Mouse (Mus musculus) stomach, embryonic 15.5 days (tissue): ENCODE results near the gene Trim63. TPM values are rescaled to one million over a fixed set of nuclear protein-coding genes. Genes with fewer than 3 reads are reported as not detected.
"Not testable (repeated sequence)": the region's sequence is repeated elsewhere in the genome, so short reads cannot be mapped to it uniquely, and the experiment has no call there.

Experiments used
- ATAC-seq: fragments of 200-750 bp; cut with Nextera tagmentation; 2 replicates; pipeline ENCODE4 v1.8.0; 2017; ENCODE audit warnings: low read depth, moderate number of reproducible peaks, moderate TSS enrichment; ENCODE audit not compliant: insufficient read depth, low FRiP score
- H3K27ac ChIP-seq: fragments of 300-500 bp; sonication (generic); 2 replicates; pipeline ENCODE4 v1.5.1; 2015; ENCODE audit warnings: mild to moderate bottlenecking, inconsistent platforms
- H3K27me3 ChIP-seq: fragments of 300-500 bp; sonication (generic); replicated peaks from 2 replicates; pipeline ENCODE4 v1.6.1; 2015; ENCODE audit warnings: inconsistent platforms
- H3K36me3 ChIP-seq: fragments of 300-500 bp; sonication (generic); 2 replicates; pipeline ENCODE4 v1.6.1; 2015; ENCODE audit warnings: inconsistent platforms
- H3K4me1 ChIP-seq: fragments of 300-500 bp; sonication (generic); 2 replicates; pipeline ENCODE4 v1.6.1; 2015; ENCODE audit warnings: inconsistent platforms
- H3K4me2 ChIP-seq: fragments of 300-500 bp; sonication (generic); 2 replicates; pipeline ENCODE4 v1.6.1; 2015; ENCODE audit warnings: mild to moderate bottlenecking, inconsistent platforms
- H3K4me3 ChIP-seq: fragments of 300-500 bp; sonication (generic); replicated peaks from 2 replicates; pipeline ENCODE4 v1.5.1; 2015; ENCODE audit warnings: inconsistent platforms
- H3K9ac ChIP-seq: fragments of 300-500 bp; sonication (generic); 2 replicates; pipeline ENCODE4 v1.6.1; 2015; ENCODE audit warnings: inconsistent platforms
- H3K9me3 ChIP-seq: fragments of 300-500 bp; sonication (generic); 2 replicates; pipeline ENCODE4 v1.6.1; 2016; ENCODE audit warnings: inconsistent platforms
- WGBS: fragments of 180-500 bp; shearing (Covaris S2); methylation state at CpG from one replicate; pipeline ENCODE4 v1.1.7; 2015; 5-methylcytosine and 5-hydroxymethylcytosine counted together
- polyA plus RNA-seq: library from polyadenylated mRNA; unstranded; fragments of >200 nt; fragmentation: Nextera tagmentation; extraction: Ambion mirVana; gene quantifications from 2 replicates; pipeline ENCODE4 v1.2.1, GENCODE M21; 2015

The Trim63 gene
- polyA plus RNA-seq, result 0.41 and 0.52 TPM in 2 replicates

DNA sequence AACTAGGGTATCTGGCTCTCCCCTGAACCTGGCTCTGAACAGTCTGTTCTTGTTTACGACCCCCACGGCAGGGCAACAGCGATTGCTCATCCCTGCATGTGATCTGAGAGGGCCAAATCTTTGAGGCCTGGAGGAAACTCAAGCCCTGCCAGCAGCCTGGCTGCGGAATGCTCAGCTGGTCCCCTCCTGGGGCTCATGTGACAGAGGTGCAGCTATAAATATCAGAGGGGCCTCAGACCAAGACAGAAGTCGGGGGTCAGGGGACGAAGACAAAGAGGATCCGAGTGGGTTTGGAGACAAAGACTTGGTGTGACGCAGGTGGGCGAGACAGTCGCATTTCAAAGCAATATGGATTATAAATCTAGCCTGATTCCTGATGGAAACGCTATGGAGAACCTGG lies at the start of gene Trim63:
Trim63 (plus strand) TSS at position 245 of the 400 bp plus-strand sequence.
- Histone ChIP-seq H3K36me3 (no peaks in the 10 kb centered on the region), H3K9me3 (no peaks in the 10 kb centered on the region), H3K4me3 (no peak within 1 kb of the TSS), H3K27me3 (no peaks in the 10 kb centered on the region), H3K4me1 (no peaks in the 10 kb centered on the region), H3K4me2 (no peak within 1 kb of the TSS), H3K27ac (no peak within 1 kb of the TSS), H3K9ac (no peak within 1 kb of the TSS)
- no peak for ATAC-seq
- 40% methylated on average over 11 of the region's 11 CpGs for WGBS

DNA sequence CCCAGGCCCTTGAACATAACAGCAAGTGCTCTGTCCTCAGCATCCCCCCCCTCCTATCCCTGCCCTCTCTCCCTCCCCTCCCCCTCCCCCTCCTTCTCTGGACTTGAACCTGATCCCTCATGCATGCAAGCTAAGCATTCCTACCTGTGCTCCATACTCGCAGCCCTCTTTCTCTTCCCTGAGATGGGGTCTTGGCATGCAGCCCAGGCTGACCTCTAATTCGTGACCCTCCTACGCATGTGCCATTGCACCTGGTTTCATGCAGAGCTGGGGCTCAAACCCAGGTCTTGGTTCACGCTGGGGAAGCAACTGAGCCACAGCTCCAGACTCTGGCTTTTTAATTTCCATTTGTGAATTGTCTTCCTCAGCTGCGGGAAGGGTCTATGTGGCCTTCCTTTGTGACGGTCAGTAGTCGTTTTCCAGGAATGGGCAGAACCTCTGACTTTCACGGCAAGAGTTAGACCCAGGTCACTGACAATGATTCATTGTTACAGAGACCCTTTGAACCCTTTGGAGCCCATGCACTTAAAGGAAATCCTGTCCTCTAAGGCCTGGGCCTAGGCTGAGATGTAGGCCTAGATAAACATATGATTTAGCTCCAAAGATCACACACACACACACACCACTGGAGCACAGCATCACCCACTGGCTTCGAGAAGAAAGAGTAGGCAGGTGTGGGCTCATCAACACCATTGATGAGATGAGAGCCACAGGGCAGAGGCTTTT lies 48.9 kb upstream of the Trim63 start:
- Histone ChIP-seq H3K36me3 (no peaks in the 10 kb centered on the region), H3K4me2 (no peak overlapping the region), H3K9ac (no peak overlapping the region), H3K9me3 (no peaks in the 10 kb centered on the region), H3K27me3 (no peaks in the 10 kb centered on the region), H3K4me1 (no peaks in the 10 kb centered on the region), H3K27ac (no peak overlapping the region), H3K4me3 (no peak overlapping the region)
- ATAC-seq, result no peak
- 55% methylated on average over 9 of the region's 9 CpGs for WGBS

DNA sequence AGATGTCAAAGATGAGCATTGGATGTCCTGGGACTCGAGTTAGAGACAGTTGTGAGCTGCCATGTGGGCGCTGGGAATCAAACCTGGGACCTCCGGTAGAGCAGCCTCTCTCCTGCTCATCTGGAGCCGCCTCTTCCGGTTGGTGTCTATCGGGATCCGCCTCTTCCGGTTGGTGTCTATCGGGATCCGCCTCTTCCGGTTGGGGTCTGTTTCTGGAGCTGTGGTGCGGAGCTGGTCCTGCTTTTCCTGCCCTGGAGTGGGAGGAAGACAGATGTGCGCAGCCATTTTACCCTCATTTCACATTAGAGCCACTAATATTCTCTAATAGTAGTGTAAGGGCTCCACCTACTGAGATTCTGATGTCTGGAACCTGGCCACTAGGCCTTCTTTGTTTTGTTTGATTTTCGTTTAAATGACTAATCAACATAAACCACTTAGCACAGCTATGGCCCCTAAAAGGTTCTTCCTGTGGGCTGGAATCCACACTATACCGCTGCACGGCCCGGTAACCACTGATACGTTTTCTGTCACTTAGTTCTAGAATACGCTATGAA lies 46.7 kb upstream of the Trim63 start:
- Histone ChIP-seq H3K27me3 (no peaks in the 10 kb centered on the region), H3K36me3 (no peaks in the 10 kb centered on the region), H3K4me2 (no peak overlapping the region), H3K4me3 (no peak overlapping the region), H3K9me3 (no peaks in the 10 kb centered on the region), H3K4me1 (0 out of 2 replicates have a peak, but pooled peaks cover 5% of the 10 kb centered on the region), H3K9ac (no peak overlapping the region), H3K27ac (no peak overlapping the region)
- 78% methylated on average over 19 of the region's 19 CpGs for WGBS
- no peak for ATAC-seq

DNA sequence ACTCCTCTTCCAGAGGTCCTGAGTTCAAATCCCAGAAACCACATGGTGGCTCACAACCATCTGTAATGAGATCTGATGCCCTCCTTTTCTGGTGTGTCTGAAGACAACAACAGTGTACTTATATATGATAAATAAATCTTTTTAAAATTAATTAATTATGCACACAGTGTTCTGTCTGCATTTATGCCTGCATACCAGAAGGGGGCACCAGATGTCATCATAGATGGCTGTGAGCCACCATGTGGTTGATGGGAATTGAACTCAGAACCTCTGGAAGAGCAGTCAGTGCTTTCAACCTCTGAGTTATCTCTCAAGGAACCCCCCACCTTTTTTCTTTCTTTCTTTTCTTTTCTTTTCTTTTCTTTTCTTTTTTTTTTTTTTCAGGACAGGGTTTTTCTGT lies 45.3 kb upstream of the Trim63 start:
- H3K9ac ChIP-seq, H3K27ac ChIP-seq, H3K9me3 ChIP-seq, H3K27me3 ChIP-seq, H3K36me3 ChIP-seq, ATAC-seq, H3K4me1 ChIP-seq, H3K4me3 ChIP-seq, H3K4me2 ChIP-seq: not testable (repeated sequence)

DNA sequence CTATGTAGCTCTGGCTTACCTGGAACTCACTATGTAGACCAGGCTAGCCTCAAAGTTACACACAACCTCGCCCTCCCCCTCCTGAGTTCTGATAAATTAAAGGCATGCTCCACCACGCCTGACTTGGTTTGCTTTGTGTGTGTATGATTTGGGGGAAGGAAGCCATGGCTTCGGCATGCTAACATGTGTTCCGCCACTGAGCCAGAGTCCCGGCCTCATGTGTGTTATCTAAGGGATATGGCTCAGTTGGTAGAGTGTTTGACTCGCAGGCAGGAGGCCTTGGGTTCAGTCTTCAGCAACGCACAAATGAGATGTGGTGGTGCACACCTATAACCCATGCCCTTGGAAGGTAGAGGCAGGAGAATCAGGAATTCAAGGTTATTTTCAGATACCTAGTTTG lies 42.9 kb upstream of the Trim63 start:
- H3K4me3 ChIP-seq, result no peak overlapping the region
- H3K9ac ChIP-seq, result no peak overlapping the region
- H3K4me1 ChIP-seq, result 0 out of 2 replicates have a peak, but pooled peaks cover 5% of the 10 kb centered on the region
- H3K4me2 ChIP-seq, result no peak overlapping the region
- 0 out of 2 replicates have a peak, but pooled peaks cover 4% of the 10 kb centered on the region for H3K36me3 ChIP-seq
- H3K27ac ChIP-seq, result no peak overlapping the region
- no peaks in the 10 kb centered on the region for H3K9me3 ChIP-seq
- WGBS, result 81% methylated on average over 7 of the region's 7 CpGs
- H3K27me3 ChIP-seq, result no peaks in the 10 kb centered on the region
- no peak for ATAC-seq

DNA sequence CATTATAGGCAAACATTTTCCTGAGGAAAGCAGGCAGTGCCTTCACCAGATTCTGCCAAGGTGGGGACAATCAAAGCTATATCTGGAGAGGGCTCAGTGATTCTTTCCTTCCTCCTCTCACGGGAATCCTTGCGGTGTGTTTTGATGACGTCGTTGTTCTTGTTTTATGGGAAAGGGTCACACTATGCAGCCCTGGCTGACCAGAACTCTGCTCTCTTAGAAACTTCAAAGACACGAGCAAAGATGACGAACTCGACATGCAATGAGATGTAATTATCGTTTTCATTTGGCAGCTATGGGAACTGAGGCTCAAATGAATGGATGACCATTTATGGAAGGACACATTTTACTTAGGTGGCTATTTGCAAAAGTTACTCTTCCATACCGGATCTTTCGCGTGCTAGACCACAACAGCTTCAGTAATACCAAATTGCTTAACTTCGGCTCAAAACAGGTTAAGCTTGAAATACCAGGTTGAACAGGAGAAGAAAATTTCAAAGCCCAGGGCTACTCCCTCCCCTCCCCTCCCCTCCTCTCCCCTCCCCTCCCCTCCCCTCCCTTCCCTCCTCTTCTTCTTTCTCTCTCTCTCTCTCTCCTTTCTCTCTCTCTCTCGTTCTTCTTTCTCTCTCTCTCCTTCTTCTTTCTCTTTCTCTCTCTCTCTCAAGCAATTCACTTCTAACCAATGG lies 42.0 kb upstream of the Trim63 start:
- WGBS, result 17% methylated on average over 12 of the region's 13 CpGs
- Histone ChIP-seq H3K4me3 (peak overlapping the region; percentile 20; the same call in 1 of the 2 replicates), H3K9ac (no peak overlapping the region), H3K36me3 (peaks cover 10% of the 10 kb centered on the region; the same call in 1 of the 2 replicates), H3K27me3 (no peaks in the 10 kb centered on the region), H3K9me3 (no peaks in the 10 kb centered on the region), H3K4me1 (0 out of 2 replicates have a peak, but pooled peaks cover 5% of the 10 kb centered on the region), H3K4me2 (peak overlapping the region; percentile 46), H3K27ac (peak overlapping the region; percentile 57)
- peak; percentile 16; the same call in 1 of the 2 replicates for ATAC-seq

DNA sequence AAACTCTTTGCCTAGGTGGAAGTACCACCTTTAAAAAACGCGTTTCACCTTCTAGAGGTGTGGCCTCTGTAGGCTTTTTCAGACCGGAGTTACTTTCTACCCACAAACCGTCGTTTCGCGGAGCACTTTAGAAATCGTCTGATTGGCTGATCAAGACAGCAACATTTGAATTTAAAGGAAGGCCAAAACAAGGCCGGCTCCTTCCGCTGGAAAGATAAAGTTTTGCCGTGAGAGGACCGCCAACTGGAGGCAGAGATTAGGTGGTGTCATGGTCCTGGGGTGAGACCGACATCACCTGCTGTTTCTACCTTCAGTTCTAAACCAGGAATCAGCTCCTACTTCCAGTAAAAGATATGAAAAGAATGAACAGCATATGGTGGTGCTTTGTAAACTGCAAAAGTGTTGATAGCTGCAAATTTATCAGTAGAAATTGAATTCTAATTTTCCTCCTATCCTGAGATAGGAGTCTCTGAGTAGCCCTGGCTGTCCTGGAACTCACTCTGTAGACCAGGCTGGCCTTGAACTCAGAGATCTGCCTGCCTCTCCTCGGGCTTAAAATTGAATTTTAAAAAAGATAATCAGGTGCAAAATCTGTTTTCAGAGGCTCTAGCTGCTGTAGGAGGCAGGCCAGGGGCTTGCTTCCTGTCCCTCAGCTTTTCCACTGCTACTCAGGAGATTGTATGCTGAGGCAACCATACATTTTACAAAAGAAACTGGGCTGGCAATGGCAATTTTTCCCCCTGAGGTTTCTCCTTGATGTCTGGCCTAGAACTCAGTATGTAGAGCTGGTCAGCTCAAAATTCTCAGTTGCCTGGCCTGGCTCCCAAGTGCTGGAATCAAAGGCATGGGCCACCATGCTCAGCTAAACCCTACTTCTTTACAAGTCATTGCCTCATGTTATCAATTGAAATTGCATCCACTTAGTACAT lies 41.2 kb upstream of the Trim63 start:
- Histone ChIP-seq H3K9ac (no peak overlapping the region), H3K36me3 (peaks cover 10% of the 10 kb centered on the region), H3K4me3 (peak overlapping the region; percentile 20; the same call in 1 of the 2 replicates), H3K9me3 (no peaks in the 10 kb centered on the region), H3K27me3 (no peaks in the 10 kb centered on the region), H3K27ac (peak overlapping the region; percentile 57; the same call in 1 of the 2 replicates), H3K4me1 (0 out of 2 replicates have a peak, but pooled peaks cover 5% of the 10 kb centered on the region), H3K4me2 (peak overlapping the region; percentile 46)
- WGBS, result 4% methylated on average over 14 of the region's 14 CpGs
- ATAC-seq, result peak; percentile 84

DNA sequence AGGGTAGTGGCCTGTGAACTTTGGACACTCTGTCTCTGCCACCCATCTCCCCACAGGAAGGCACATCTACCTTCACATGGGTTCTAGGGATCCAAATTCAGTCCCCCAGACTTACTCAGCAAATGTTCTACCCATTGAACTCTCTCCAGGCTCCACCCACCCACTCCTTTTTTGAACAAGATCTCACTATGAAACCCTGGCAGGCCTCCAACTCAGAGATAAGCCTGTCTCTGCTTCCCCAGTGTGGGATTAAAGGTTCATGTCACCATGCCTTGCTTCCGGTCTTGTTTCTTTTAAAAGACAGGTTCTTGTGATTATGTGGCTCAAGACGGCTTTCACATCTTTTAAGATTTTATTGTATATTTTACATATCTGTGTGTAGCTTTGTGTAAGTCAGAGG lies 30.0 kb upstream of the Trim63 start:
- peaks cover 24% of the 10 kb centered on the region for H3K36me3 ChIP-seq
- H3K4me1 ChIP-seq, result peaks cover 24% of the 10 kb centered on the region
- ATAC-seq, result no peak
- no peak overlapping the region for H3K27ac ChIP-seq
- no peaks in the 10 kb centered on the region for H3K9me3 ChIP-seq
- H3K9ac ChIP-seq, result no peak overlapping the region
- no peak overlapping the region for H3K4me2 ChIP-seq
- H3K4me3 ChIP-seq, result no peak overlapping the region
- H3K27me3 ChIP-seq, result no peaks in the 10 kb centered on the region
- whole genome bisulfite sequencing, result 81% methylated on average over 2 of the region's 2 CpGs

DNA sequence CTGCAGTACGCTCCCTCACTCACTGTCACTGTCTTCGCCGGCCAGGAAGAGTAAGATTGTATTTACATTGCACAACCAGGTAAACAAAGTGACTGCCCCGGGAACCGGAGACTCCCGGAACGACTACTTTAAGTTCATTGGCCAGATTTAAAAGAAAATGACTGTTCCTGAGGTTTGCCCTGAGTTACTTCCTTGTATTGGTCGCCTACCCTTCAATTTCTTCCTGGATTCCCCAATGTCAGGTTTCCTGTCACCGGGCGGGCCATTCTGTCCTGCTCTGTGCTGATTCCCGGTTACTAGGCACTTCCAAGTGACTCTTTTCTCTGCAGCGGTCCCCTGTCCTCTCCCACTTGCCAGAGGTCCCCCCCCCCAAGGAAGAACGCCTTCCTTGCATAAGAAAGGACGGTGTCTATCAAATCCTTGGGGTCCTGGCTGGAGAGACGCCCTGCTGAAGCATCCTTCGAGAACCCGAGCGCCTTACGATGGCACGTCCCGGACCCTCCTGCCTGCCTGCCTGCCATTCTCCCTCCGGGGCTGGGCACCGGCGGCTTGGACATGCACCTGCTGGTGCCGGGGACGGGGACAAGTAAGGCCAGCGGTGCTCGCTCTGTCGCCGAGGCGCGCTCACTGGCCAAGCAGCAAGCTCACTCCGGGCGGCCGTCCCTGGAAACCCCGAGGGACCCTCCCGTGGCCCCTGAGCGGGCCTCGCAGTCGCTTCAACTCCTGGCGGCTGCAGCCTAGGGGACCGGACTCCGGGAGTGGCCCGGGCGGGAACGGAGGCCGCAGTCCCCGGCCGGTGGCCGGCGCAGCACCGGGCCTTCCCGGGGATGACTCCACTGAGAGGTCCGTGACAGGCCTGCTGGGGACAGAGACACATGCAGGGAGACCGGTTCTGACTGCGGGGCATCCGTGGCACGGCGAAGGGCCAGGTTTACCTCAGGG lies 28.4 kb upstream of the Trim63 start:
- Histone ChIP-seq H3K9me3 (no peaks in the 10 kb centered on the region), H3K36me3 (peaks cover 18% of the 10 kb centered on the region), H3K27ac (peak overlapping the region; percentile 83), H3K27me3 (no peaks in the 10 kb centered on the region), H3K4me3 (peak overlapping the region; percentile 92), H3K4me2 (peak overlapping the region; percentile 91), H3K9ac (peak overlapping the region; percentile 64), H3K4me1 (peaks cover 24% of the 10 kb centered on the region)
- peak; percentile 10 for ATAC-seq
- under 1% methylated on average over 59 of the region's 59 CpGs for WGBS

DNA sequence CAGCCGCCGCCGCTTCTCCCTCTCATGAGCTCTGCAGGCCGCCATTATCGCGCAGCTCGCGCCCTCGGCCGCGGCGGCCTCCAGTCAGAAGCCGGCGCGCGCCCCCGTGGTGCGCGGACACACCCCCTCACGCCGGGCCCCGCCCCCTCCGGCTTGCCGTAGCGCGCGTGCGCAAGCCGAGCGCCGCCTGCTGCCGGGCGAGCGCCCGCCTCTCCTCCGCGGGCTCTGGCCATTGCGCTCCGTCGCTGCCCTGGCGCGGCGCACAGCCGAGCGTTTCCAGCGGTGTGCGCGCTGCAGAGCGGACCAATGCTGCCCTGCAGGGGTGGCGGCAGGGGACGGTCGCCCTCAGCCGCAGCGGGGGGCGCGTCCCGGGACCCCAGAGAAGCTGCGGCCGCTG lies 27.8 kb upstream of the Trim63 start:
- Histone ChIP-seq H3K9me3 (no peaks in the 10 kb centered on the region), H3K4me1 (peaks cover 27% of the 10 kb centered on the region), H3K27me3 (no peaks in the 10 kb centered on the region), H3K4me2 (peak overlapping the region; percentile 91), H3K36me3 (peaks cover 12% of the 10 kb centered on the region), H3K27ac (peak overlapping the region; percentile 100), H3K9ac (peak overlapping the region; percentile 99), H3K4me3 (peak overlapping the region; percentile 92)
- WGBS, result under 1% methylated on average over 50 of the region's 59 CpGs
- ATAC-seq, result peak; percentile 93
